Mouse (Mus musculus): ENCODE data around the gene Pitpnm1. TPM values are rescaled to one million over a fixed set of nuclear protein-coding genes. Genes with fewer than 3 reads are reported as not detected.

Pitpnm1 gene
- polyA plus RNA-seq, 1 experiment: 14.5 TPM

DNA sequence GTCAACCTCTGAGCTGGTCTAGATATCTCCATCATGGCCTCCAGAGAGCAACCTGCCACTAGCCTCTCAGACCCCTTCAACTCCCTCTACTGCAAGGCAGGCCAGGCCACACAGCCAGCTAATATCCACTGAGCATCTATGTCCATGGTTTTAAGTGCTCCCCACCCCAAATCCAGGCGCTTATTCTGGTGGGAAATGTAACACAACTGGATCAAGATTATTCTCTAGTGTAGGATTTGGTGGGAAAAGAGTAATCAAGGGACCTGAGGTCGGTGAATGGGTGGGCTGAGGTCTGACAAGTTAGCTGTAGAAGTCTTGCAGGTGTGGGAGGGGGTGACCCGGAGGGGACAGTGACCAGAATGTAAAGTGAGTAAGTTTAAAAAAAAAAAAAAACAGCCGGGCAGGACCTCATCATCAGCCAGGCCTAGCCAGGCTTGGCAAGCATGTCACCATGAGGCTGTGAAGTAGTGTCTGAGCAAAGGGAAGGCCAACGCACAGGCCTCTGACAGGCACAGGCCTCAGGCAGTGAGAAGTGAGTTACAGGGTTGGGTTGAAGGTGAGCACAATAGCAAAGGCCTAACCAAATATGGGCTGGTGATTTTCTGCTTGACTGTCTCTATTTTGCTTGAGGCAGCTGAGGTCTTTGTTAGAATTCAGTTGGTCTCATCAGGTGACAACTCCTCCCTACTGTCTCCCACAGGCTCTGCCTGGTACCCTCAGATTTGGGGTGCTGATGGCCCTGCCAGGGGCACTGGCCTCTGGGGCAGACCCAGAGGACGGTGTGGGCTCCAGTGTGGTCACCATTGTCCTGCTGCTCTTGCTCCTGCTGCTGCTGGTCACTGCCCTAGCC, 55.6 kb downstream of the Pitpnm1 start:
- Histone ChIP-seq H3K4me1 (ENCODE audit: control insufficient read depth, insufficient read depth, low read length) (no peaks in the 10 kb centered on the region), H3K27ac (ENCODE audit: insufficient read depth, low read length) (no peak overlapping the region), H3K4me3 (ENCODE audit: insufficient read depth, low read length) (no peak overlapping the region)
- no peak for TF ChIP-seq POLR2A (IDR thresholded peaks at IDR 0.05; ENCODE audit: low read depth, low read length)
- TF ChIP-seq CTCF (IDR thresholded peaks at IDR 0.05; ENCODE audit: borderline replicate concordance, insufficient read depth, low read length): no peak

DNA sequence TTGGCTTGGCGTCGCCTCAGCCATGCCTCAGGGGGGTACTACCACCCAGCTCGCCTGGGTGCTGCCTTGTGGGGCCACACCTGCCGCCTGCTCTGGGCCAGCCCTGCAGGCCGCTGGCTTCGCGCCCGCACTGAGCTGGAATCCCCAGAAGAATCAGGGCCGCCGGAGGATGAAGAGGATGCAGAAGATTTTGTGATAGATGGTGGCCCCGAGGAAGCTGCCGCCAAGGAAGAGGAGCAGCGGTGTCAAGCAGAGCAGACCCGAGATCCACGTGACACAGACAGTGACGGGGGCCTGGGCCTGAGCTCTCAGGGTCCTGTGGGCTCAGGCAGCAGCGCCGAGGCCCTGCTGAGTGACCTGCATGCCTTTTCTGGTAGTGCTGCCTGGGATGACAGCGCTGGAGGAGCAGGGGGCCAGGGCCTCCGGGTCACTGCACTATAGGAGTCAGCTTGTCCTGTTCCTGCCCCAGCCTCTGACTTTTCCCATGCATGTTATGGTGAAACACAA, 56.3 kb downstream of the Pitpnm1 start:
- Histone ChIP-seq H3K4me3 (ENCODE audit: insufficient read depth, low read length) (no peak overlapping the region), H3K4me1 (ENCODE audit: control insufficient read depth, insufficient read depth, low read length) (no peaks in the 10 kb centered on the region), H3K27ac (ENCODE audit: insufficient read depth, low read length) (no peak overlapping the region)
- TF ChIP-seq POLR2A (IDR thresholded peaks at IDR 0.05; ENCODE audit: low read depth, low read length) (no peak), CTCF (IDR thresholded peaks at IDR 0.05; ENCODE audit: borderline replicate concordance, insufficient read depth, low read length) (no peak)

DNA sequence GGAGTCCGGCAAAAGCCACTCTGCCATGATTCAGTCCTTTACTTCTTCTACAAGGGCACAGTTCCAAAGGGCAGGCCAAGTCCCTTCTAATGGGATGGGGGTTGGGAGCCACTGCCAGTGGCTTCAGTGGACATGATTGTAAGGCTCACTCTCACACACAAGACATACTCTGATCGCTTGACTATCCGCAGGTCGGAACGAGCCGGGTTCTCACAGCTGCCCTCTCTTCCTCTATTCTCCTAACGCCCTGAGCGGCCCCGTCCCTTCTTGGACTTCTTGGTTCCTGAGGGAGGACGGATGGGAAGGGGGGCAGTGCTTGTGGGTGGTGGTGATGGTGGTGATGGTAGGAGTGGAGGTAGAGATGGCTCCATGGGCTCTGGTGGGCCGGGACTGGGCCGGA, 57.0 kb downstream of the Pitpnm1 start:
- Histone ChIP-seq H3K27ac (ENCODE audit: insufficient read depth, low read length) (no peak overlapping the region), H3K4me1 (ENCODE audit: control insufficient read depth, insufficient read depth, low read length) (no peaks in the 10 kb centered on the region), H3K4me3 (ENCODE audit: insufficient read depth, low read length) (no peak overlapping the region)
- TF ChIP-seq POLR2A (IDR thresholded peaks at IDR 0.05; ENCODE audit: low read depth, low read length) (no peak), CTCF (IDR thresholded peaks at IDR 0.05; ENCODE audit: borderline replicate concordance, insufficient read depth, low read length) (no peak)

DNA sequence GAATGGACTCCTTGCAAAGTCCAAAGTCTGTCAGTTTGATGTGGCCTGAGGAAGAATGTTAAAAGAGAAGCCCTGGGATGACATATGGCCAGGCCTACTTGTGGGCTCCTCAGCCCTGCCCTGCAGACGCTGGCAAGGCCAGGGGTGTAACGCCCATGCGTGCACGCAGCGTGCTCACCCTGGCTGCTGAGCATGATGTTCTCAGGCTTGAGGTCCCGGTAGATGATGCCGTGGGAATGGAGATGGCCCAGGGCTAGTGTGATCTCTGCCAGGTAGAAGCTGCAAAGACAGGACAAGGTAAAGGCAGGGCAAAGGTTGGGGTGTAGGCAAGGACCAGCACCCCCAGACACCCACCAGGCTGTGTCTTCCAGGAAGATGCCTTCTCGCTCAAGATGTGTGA, 59.3 kb downstream of the Pitpnm1 start:
- H3K4me1 ChIP-seq (ENCODE audit: control insufficient read depth, insufficient read depth, low read length): no peaks in the 10 kb centered on the region
- no peak overlapping the region for H3K4me3 ChIP-seq (ENCODE audit: insufficient read depth, low read length)
- no peak overlapping the region for H3K27ac ChIP-seq (ENCODE audit: insufficient read depth, low read length)
- no peak for TF ChIP-seq POLR2A (IDR thresholded peaks at IDR 0.05; ENCODE audit: low read depth, low read length)
- no peak for TF ChIP-seq CTCF (IDR thresholded peaks at IDR 0.05; ENCODE audit: borderline replicate concordance, insufficient read depth, low read length)

DNA sequence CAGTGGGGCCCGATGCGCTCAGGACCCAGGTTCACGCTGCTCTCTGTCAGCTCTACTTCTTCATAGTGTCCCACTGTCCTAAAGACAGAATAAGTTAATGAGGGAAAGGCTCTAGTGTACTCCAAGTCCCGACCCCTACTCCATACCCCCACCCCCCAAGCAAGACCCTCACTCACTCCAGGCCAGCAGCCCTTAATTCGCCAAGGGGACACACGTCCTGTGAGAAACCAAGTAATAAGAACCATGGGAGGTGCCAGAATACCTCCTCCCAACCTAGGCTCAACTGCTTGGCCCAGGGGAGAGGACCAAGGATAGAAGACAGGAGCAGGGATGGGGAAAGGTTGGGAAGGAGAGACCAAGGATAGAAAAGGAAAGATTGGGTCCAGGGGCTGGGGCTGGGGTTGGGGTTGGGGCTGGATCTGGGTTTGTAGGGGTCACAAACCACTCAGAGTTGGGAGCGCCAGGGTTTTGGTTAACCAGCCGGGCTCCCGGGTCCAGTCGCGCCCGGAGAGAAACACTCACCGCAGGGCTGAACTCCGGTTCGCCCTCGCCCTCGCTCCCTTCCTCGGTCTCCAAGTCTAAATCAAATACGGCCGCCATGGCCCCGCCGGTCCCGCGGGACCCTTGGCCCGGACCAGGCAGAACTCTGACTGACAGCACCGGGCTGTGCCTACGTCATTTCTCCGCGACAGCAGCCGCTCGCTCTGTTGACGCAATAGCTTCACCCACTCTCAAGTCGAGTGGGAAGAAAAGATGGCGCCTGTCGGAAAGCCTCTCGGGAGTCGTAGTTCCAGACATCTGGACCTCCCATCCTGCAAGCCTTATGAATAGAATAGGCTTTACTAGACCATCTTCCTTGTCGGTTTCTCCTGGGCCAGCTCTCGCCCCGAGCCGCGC, 63.1 kb downstream of the Pitpnm1 start, which contains the start of gene Rps6kb2:
Rps6kb2 (minus strand) TSS at position 709 of the 897 bp plus-strand sequence.
- H3K4me1 ChIP-seq (ENCODE audit: control insufficient read depth, insufficient read depth, low read length): no peaks in the 10 kb centered on the region
- TF ChIP-seq CTCF (IDR thresholded peaks at IDR 0.05; ENCODE audit: borderline replicate concordance, insufficient read depth, low read length): no peak
- peak; percentile 66 for TF ChIP-seq POLR2A (IDR thresholded peaks at IDR 0.05; ENCODE audit: low read depth, low read length)
- no peak within 1 kb of the TSS for H3K27ac ChIP-seq (ENCODE audit: insufficient read depth, low read length)
- H3K4me3 ChIP-seq (ENCODE audit: insufficient read depth, low read length): peak within 1 kb of the TSS; percentile 74

DNA sequence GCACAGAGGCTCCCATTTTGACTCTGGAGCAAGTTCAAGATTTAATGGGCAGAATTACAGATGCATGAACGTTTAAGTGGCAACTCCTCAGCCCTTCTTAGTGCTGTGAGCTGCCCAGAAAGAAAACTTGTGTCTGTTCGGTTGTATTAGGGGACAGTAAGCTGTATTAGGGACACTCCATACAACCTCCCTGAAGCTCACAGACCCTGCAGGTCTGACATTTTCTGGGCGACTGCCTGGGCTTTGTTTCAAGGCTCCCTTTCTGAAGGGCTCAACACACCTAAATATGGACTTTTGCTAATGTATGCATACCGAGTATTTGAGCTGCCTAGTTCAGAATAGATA, 63.7 kb downstream of the Pitpnm1 start:
- H3K4me1 ChIP-seq (ENCODE audit: control insufficient read depth, insufficient read depth, low read length): no peaks in the 10 kb centered on the region
- TF ChIP-seq CTCF (IDR thresholded peaks at IDR 0.05; ENCODE audit: borderline replicate concordance, insufficient read depth, low read length): no peak
- no peak for TF ChIP-seq POLR2A (IDR thresholded peaks at IDR 0.05; ENCODE audit: low read depth, low read length)
- H3K27ac ChIP-seq (ENCODE audit: insufficient read depth, low read length): no peak overlapping the region
- peak overlapping the region; percentile 39 for H3K4me3 ChIP-seq (ENCODE audit: insufficient read depth, low read length)

Other genes starting within 250 kb of the Pitpnm1 start
- 48.4 and 65.0 TPM in 2 replicates for gene Chka, start 248.2 kb upstream of the Pitpnm1 start, polyA plus RNA-seq (2011; ENCODE audit: insufficient read length, low read depth, missing spikeins)
- gene Tcirg1, start 192.9 kb upstream of the Pitpnm1 start, polyA plus RNA-seq (2011; ENCODE audit: insufficient read length, low read depth, missing spikeins): 56.8 and 60.7 TPM in 2 replicates
- 97.0 and 108 TPM in 2 replicates for gene Ndufs8, start 187.2 kb upstream of the Pitpnm1 start, polyA plus RNA-seq (2011; ENCODE audit: insufficient read length, low read depth, missing spikeins)
- gene Aldh3b1, start 170.2 kb upstream of the Pitpnm1 start, polyA plus RNA-seq (2011; ENCODE audit: insufficient read length, low read depth, missing spikeins): 3.8 and 4.3 TPM in 2 replicates
- gene Unc93b1, start 164.8 kb upstream of the Pitpnm1 start, polyA plus RNA-seq (2011; ENCODE audit: insufficient read length, low read depth, missing spikeins): 34.5 and 44.9 TPM in 2 replicates
- gene Aldh3b3, start 141.4 kb upstream of the Pitpnm1 start, polyA plus RNA-seq (2011; ENCODE audit: insufficient read length, low read depth, missing spikeins): not detected in 2 replicates
- gene Aldh3b2, start 127.7 kb upstream of the Pitpnm1 start, polyA plus RNA-seq (2011; ENCODE audit: insufficient read length, low read depth, missing spikeins): not detected in 2 replicates
- gene Acy3, start 113.4 kb upstream of the Pitpnm1 start, polyA plus RNA-seq (2011; ENCODE audit: insufficient read length, low read depth, missing spikeins): 4.9 and 7.7 TPM in 2 replicates
- gene Tbx10, start 107.2 kb upstream of the Pitpnm1 start, polyA plus RNA-seq (2011; ENCODE audit: insufficient read length, low read depth, missing spikeins): not detected in 2 replicates
- gene Nudt8, start 99.4 kb upstream of the Pitpnm1 start, polyA plus RNA-seq (2011; ENCODE audit: insufficient read length, low read depth, missing spikeins): 18.5 and 19.7 TPM in 2 replicates
- gene Gm49405, start 99.4 kb upstream of the Pitpnm1 start, polyA plus RNA-seq (2011; ENCODE audit: insufficient read length, low read depth, missing spikeins): 2.1 TPM in 2 replicates
- 2.1 and 3.2 TPM in 2 replicates for gene Doc2g, start 96.7 kb upstream of the Pitpnm1 start, polyA plus RNA-seq (2011; ENCODE audit: insufficient read length, low read depth, missing spikeins)
- gene Ndufv1, start 87.2 kb upstream of the Pitpnm1 start, polyA plus RNA-seq (2011; ENCODE audit: insufficient read length, low read depth, missing spikeins): 64.3 and 74.1 TPM in 2 replicates
- 225 and 296 TPM in 2 replicates for gene Gstp1, start 62.0 kb upstream of the Pitpnm1 start, polyA plus RNA-seq (2011; ENCODE audit: insufficient read length, low read depth, missing spikeins)
- gene Gstp2, start 54.0 kb upstream of the Pitpnm1 start, polyA plus RNA-seq (2011; ENCODE audit: insufficient read length, low read depth, missing spikeins): 1.7 and 3.1 TPM in 2 replicates
- gene Gstp3, start 40.4 kb upstream of the Pitpnm1 start, polyA plus RNA-seq (2011; ENCODE audit: insufficient read length, low read depth, missing spikeins): not detected in 2 replicates
- gene Cabp2, start 18.4 kb upstream of the Pitpnm1 start, polyA plus RNA-seq (2011; ENCODE audit: insufficient read length, low read depth, missing spikeins): not detected in 2 replicates
- gene Cdk2ap2, start 2.8 kb upstream of the Pitpnm1 start, polyA plus RNA-seq (2011; ENCODE audit: insufficient read length, low read depth, missing spikeins): 25.1 and 32.1 TPM in 2 replicates
- 63.9 and 72.7 TPM in 2 replicates for gene Aip, start 25.9 kb downstream of the Pitpnm1 start, polyA plus RNA-seq (2011; ENCODE audit: insufficient read length, low read depth, missing spikeins)
- not detected in 2 replicates for gene Gpr152, start 39.8 kb downstream of the Pitpnm1 start, polyA plus RNA-seq (2011; ENCODE audit: insufficient read length, low read depth, missing spikeins)
- gene Cabp4, start 44.0 kb downstream of the Pitpnm1 start, polyA plus RNA-seq (2011; ENCODE audit: insufficient read length, low read depth, missing spikeins): not detected in 2 replicates
- 143 and 179 TPM in 2 replicates for gene Coro1b, start 48.6 kb downstream of the Pitpnm1 start, polyA plus RNA-seq (2011; ENCODE audit: insufficient read length, low read depth, missing spikeins)
- gene Ptprcap, start 53.6 kb downstream of the Pitpnm1 start, polyA plus RNA-seq (2011; ENCODE audit: insufficient read length, low read depth, missing spikeins): 0.50 TPM in 1 of 2 replicates, not detected in the other
- 18.7 and 35.9 TPM in 2 replicates for gene Rps6kb2, start 63.4 kb downstream of the Pitpnm1 start, polyA plus RNA-seq (2011; ENCODE audit: insufficient read length, low read depth, missing spikeins)
- 3.3 and 4.4 TPM in 2 replicates for gene Carns1, start 75.5 kb downstream of the Pitpnm1 start, polyA plus RNA-seq (2011; ENCODE audit: insufficient read length, low read depth, missing spikeins)
- 0.25 and 0.42 TPM in 2 replicates for gene Tbc1d10c, start 91.3 kb downstream of the Pitpnm1 start, polyA plus RNA-seq (2011; ENCODE audit: insufficient read length, low read depth, missing spikeins)
- gene Ppp1ca, start 92.1 kb downstream of the Pitpnm1 start, polyA plus RNA-seq (2011; ENCODE audit: insufficient read length, low read depth, missing spikeins): 327 and 340 TPM in 2 replicates
- 25.5 and 32.3 TPM in 2 replicates for gene Rad9a, start 101.7 kb downstream of the Pitpnm1 start, polyA plus RNA-seq (2011; ENCODE audit: insufficient read length, low read depth, missing spikeins)
- 15.2 and 16.8 TPM in 2 replicates for gene Clcf1, start 114.2 kb downstream of the Pitpnm1 start, polyA plus RNA-seq (2011; ENCODE audit: insufficient read length, low read depth, missing spikeins)
- gene AC109138.7, start 114.4 kb downstream of the Pitpnm1 start, polyA plus RNA-seq (2011; ENCODE audit: insufficient read length, low read depth, missing spikeins): not detected in 2 replicates
- 55.2 and 55.8 TPM in 2 replicates for gene Pold4, start 131.9 kb downstream of the Pitpnm1 start, polyA plus RNA-seq (2011; ENCODE audit: insufficient read length, low read depth, missing spikeins)
- gene Ssh3, start 169.2 kb downstream of the Pitpnm1 start, polyA plus RNA-seq (2011; ENCODE audit: insufficient read length, low read depth, missing spikeins): 14.0 and 22.5 TPM in 2 replicates
- 5.7 and 7.3 TPM in 2 replicates for gene Ankrd13d, start 183.1 kb downstream of the Pitpnm1 start, polyA plus RNA-seq (2011; ENCODE audit: insufficient read length, low read depth, missing spikeins)
- 40.5 and 41.6 TPM in 2 replicates for gene Grk2, start 206.2 kb downstream of the Pitpnm1 start, polyA plus RNA-seq (2011; ENCODE audit: insufficient read length, low read depth, missing spikeins)